Mouse (Mus musculus): ENCODE results near the gene Slc5a4b.
"Not testable (repeated sequence)": the region's sequence is repeated elsewhere in the genome, so short reads cannot be mapped to it uniquely, and the experiment has no call there.

Gene Slc5a4b

DNA sequence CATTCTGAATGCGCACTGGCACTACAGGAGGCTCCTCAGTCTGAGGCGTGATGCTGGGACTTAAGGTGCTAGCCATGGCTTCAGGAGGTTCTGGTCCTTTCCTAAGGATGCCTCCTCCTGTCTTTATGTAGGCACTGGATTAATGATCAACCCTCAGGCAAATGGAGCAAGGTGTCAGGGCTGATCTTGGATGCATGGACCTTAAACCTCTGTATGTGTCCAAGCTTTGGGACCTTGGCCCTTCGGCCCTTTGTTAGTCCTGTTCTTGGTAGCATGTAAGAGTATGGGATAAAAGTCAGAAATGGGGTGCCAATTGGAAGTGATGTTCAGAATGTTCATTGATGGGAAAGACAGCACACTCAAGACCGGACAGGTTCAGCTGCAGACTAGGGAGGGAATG lies at the start of gene Slc5a4b:
TSS of gene Slc5a4b (minus strand) at position 101 of the 400 bp plus-strand sequence.
- DNase-seq (ENCODE audit: low read depth, low spot score) = no peak

DNA sequence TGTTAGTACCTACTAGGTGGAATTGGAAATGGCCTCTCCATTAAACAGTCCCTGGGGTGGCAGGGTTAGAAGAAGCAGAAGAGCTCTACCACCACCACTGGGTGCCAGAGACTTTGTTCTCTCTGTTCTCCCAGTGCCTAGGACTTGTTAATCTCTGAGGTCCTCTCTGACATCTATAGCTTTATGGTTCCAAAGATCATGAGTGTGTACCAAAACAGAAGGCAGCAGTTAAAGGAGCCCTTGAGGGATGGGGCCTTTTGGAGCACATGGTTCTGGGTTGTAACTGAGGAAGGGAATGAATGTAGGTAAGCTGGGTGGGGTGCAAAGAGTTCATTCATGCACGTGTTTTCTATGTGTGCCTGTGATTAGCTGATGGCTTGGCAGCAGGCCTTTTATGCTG lies 47.2 kb upstream of the Slc5a4b start:
- no peak for DNase-seq (ENCODE audit: low read depth, low spot score)

DNA sequence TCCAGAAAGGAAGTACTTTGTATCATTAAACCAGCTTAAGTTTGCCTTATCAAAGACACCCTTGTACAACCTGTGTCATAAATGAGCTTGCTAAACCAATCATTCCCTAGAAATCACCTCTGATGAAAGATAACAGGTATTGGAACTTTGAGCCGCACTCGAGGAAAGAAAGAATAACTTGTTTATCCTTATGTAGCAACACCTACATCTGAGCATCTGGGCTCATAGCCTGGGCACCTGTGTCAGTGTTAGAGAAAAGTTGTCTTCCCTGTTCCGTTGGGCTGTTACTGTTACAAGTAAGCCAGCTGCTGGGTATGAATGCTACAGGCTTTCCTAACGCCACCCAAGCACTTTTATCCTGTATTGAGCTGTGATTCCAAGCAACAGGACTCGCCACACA lies 46.8 kb upstream of the Slc5a4b start:
- DNase-seq (ENCODE audit: low read depth, low spot score) = no peak

DNA sequence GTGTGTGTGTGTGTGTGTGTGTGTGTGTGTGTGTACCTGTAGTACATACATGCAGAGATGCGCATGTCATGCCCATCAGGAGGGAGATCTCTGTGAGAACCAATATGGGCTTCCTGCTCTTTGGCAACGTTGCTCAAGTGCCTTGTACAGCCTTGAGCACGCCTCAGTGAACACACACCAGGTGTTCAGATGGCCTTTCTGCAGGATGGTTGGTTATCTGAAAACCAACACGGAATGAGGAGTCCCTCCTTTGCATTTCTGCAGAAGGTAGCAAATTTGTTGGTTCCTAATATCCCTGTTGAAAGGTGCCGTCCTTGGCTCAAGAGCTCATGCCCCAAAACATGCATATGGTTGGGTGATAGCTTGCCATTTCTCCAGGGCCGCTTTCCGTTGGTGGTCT lies 45.1 kb upstream of the Slc5a4b start:
- DNase-seq (ENCODE audit: low read depth, low spot score) = no peak

DNA sequence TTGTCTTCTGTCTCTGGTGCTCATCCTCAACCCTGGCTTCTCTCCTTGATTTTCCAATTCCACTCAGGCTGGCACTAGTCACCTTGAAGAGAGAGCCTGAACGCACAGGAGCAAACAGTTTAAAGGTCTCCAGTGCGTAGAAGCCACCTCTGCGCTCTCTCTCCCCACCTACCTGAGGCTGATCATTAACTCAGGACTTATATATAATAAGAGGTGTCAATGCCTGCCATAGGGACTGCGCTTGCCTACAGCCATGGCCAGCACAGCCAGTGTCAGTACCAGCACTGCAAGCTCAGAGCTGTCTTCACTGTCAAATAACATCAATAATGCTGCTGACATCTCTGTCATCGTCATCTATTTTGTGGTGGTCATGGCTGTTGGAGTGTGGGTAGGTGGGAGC lies 36.5 kb upstream of the Slc5a4b start, which contains the start of gene Slc5a4a:
TSS of gene Slc5a4a (plus strand) at position 174 of the 400 bp plus-strand sequence.
- DNase-seq (ENCODE audit: low read depth, low spot score) = no peak

DNA sequence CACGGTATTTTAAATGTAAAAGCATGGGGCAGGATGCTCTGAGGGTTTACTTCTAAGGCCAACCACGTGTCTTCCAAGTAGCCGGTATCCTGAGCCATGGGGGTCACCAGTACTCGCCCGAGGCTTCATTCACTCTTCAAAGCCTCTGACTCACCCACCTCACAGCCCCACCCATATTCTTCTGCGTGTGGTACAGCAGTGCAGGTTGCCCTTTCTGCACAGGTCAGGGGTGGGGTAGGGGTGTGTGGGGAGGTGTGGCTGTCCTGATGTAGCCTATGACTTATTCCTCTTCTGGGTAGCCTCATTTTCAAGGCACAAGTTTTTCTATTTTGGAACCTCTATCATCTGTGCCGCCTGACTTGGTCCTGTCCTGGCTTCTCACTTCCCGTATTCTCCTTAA lies 36.1 kb upstream of the Slc5a4b start:
- no peak for DNase-seq (ENCODE audit: low read depth, low spot score)

DNA sequence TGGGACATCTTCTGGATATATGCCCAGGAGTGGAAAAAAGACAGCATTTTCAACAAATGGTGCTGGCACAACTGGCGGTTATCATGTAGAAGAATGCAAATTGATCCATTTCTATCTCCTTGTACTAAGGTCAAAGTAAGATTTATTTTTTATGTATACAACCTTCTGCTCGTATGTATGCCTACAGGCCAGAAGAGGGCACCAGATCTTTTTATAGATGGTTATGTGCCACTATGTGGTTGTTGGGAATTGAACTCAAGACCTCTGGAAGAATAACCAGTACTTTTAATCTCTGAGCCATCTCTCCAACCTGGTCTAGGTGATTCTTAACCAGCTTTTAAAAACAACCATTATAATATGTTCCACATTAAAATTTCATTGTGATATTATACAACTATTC lies 25.6 kb upstream of the Slc5a4b start:
- DNase-seq (ENCODE audit: low read depth, low spot score) = no peak

DNA sequence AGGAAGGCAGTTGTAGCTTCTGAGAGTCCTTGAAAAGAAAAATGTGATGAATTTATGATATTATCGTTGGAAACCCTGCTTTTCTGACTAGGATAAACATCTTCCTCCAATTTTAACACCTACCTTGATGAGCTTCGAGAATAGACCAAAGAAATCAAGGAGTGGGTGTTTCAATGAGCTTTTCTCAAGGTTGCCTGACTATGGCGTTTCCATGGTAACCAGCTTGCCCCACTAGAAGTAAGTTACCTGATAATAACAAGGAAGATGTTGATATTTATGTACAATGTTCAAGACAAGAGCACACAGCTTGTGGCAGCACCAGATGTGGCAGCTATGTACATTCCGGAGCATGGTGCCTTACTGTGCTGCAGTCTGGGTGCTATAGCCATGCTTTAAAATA lies 21.7 kb upstream of the Slc5a4b start:
- no peak for DNase-seq (ENCODE audit: low read depth, low spot score)

DNA sequence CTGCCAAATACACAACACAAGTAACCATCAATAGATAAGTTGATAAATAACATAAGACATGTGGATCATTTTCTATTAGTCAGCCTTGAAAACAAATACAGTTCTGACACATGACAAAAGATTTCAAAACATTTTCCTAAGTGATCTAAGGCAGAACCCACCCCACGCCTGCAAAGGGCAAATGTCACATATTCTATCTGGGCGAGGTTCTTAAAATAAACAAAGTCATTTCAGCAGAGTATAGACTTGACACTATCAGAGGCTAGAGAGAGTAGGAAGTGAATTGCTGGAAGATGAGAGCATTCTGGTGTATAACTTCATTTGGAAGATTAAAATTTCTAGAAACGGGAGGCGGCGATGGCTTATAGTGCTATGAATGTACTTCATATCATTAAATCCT lies 10.7 kb upstream of the Slc5a4b start:
- no peak for DNase-seq (ENCODE audit: low read depth, low spot score)

DNA sequence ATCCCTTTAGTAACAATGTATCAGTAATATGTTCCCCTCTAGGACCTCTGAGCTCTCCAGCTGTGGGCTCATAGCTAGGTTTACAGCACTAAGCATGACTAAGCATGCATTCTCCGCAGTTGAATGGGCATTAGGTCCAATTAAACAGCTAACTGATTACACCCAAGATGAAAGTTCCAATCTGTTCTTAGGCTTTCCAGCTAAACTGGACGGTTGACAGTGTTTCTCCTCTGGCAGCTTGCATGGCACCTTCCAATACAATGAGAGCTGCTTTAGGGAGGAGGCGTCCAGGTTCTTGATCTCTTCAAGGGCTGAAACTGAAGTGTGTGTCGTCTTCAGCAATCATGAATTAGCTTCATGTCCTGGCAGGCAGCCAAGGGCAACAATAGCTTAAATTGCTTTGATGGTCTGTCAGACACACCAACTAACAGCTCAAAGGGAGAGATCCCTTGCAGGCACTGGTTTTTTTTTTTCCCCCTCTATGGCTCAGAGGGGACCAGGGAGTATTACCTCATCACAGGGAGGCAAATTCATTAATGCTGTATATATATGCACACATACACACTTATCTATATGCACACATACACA lies 9.5 kb upstream of the Slc5a4b start:
- DNase-seq (ENCODE audit: low read depth, low spot score) = no peak

DNA sequence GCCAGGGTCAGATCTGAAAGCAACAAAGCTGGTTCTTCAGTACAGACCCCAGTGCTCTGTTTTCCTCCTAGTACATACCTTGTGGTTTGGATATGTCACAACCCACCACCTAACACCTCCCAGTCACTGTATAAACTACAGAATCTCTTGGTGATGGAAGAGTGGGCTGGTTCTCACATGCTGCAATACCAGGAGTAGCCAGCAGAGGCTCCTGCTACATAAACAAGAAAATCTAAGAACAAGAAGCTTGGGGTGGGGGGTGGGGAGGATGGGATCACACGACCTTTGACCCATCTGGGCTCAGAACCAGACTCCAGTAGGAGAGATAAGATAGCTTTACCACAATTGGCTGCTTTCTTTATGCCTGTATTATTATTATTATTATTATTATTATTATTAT lies 8.0 kb upstream of the Slc5a4b start:
- peak; percentile 11 for DNase-seq (ENCODE audit: low read depth, low spot score)

DNA sequence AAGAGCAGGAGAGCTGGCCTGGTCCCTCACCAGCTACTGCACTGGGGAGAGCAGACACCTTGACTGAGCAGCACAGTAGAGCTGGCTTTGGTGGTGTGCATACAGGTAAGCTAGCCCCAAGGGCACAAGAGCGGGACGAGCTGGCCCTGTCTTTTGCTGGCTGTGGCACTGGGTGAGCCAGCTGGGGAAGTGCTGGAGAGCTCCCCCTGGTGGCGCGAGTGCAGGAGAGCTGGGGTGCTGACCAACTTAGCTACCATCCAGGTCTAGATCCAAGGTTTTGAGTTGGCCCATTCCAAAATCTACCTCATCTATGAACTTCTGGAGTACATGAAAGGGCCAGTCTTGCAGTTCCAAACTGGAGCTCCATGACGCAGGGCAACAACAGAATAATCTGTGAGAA lies 7.2 kb upstream of the Slc5a4b start:
- DNase-seq (ENCODE audit: low read depth, low spot score) = peak; percentile 16

DNA sequence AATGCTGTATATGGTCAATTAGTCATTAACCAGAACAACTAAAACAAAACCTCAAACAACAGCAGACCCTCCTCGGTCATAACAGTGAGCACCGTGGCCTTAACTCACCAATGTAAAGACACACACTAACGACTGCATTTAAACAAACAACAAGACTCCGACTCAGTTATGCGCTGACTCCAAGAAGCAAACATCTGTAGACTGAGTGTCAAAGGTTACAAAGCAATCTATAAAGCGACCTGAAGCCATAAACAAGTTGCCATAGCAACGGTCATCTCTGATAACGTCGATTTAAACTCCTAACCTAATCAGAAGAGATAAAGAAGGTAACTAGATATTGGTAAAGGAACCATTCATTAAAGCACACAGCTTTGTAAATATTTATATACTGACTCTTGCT lies 13.4 kb downstream of the Slc5a4b start:
- no peak for DNase-seq (ENCODE audit: low read depth, low spot score)

DNA sequence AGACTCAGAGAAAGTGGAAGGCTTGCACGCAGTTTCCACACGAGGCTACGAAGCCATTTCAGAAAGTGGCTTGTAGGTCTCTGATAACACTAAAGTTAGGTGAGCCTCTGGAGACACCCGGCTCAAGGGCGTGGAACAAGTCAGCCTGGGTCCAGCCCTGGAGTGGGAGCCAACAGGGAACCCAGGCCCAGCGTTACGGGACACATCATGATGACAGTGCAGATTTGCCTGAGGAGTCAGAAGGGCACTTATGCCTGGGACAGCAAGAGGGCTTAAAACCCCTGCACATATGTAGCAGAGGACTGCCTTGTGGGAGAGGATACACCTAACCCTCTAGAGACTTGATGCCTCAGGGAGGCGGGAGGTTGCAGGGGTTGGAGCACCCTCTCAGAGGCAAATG lies 14.2 kb downstream of the Slc5a4b start:
- no peak for DNase-seq (ENCODE audit: low read depth, low spot score)

DNA sequence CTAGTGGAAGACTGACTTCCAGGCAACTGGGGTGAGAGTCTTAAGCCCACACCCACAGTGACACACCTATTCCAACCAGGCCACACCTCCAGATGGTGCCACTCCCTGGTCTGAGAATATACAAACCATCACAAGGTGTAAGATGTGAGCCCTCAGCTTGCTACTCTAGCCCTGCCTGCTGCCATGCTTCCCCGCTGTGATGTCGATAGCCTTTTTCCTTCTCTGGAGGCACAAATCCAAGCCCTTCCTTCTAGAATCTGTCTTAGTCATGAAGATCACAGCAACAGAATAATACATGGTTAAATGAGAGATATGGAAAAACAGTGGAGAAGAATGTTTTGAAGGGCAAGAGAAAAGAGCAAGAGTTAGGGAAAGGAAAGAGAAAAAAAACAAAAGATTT lies 33.8 kb downstream of the Slc5a4b start:
- not testable (repeated sequence) for DNase-seq (ENCODE audit: low read depth, low spot score)

DNA sequence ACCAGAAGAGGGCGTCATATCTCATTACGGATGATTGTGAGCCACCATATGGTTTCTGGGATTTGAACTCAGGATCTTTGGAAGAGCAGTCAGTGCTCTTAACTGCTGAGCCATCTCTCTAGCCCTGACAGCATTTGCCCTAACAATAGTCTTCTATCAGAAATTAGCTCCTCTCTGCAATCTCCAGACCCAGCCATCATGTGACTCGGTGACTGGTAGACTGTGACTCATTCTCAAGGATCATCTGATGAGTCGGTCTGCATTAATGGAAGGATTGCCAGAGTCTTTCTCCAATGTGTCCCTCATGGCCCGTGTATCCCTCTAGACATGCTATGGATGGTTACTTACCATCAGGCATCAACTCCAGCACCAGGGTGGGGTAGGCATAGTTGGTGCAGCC lies 38.7 kb downstream of the Slc5a4b start:
- DNase-seq (ENCODE audit: low read depth, low spot score) = not testable (repeated sequence)

DNA sequence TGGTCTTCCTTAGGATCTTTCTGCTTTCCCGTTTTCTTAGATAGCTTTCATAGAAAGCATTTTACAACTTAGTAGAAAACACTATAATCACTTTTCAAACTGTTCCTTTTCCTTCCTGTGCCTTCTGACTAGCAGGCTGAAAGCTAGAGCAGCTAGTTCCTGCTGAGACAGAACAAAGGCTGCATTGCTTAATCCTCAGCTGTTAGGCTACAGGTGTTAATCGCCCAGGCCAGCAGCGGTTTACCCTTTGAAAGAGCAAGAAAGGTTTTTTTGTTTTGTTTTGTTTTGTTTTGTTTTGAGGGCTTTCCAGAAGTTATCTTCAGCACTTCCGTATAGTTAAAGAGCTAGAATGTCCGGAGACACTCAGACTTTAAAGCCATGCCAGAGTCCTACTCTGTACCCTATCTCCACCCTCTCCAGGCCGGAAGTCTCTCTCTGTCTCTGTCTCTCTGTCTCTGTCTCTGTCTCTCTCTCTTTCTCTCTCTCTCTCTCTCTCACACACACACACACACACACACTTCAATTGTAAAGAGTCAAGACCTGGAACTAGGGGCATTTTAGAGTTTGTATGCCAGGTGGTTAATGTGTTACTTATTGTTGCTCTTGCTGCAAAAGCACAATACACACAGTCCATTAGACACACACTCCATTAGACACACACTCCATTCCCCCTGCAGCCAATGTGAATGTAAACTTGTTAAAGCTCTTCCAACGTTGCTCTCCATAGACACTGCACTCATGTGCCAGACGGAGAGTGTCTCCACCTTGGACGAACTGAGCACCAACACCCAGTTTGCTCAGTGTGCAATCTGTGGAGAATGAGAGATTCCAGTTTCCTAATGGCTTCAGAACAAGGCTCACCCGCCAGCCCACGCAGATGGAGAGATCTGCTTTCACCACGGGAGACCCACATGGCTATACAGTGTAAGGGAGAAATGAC lies 42.8 kb downstream of the Slc5a4b start:
- no peak for DNase-seq (ENCODE audit: low read depth, low spot score)

DNA sequence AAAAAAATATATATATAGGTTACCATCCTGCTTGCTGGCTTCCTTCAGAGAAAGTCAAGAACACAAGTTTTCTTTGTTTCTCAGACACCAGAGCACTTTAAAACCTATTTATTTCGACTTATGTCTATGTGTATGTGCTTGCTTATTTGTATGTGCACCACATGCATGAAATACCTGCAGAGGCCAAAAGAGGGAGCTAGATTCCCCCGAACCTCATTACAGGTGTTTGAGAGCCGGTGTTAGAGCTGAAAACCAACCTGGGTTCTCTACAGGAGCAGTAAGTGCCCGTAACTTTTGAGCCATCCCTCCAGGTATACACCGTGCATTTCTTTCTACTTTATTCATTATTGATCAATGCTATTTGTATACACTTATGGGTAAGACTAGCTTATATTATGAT lies 48.3 kb downstream of the Slc5a4b start:
- no peak for DNase-seq (ENCODE audit: low read depth, low spot score)

DNA sequence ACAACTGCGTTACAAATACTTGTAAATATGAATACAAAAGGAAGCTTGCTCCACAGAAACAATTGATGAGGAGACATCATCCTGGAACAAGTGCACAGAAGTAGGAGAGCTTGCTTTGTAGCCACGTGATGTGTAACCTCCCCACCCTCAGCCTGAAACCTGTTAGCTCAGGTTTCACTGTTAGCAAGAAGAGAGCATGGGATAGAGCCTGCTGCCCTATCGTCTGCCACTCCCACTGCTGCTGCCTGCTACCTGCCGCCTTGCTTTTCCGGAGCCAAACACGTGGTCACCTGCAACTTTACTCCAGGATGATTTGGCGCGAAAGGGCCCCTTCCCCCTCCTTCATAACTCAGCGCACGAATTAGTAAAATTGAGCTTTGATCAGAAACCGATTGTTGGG lies 58.9 kb downstream of the Slc5a4b start:
- no peak for DNase-seq (ENCODE audit: low read depth, low spot score)

DNA sequence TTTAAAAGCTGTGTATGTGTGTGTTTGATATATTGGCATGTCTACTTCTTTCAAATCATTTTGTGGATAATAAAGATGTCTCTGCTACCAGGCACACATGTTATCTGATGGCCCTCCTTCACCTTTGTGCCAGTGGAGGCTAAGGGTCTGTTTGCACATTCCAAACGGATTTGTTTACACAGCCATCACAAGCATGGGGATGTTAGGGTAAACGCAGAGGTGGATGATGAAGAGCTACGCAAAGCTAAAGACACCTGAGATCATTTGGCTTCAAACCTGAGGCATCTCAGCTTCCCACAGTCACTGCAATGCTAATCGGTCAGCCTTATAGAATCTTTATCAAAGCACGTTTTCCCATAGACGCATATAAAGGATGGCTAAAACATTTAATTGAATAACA lies 61.8 kb downstream of the Slc5a4b start:
- no peak for DNase-seq (ENCODE audit: low read depth, low spot score)

DNA sequence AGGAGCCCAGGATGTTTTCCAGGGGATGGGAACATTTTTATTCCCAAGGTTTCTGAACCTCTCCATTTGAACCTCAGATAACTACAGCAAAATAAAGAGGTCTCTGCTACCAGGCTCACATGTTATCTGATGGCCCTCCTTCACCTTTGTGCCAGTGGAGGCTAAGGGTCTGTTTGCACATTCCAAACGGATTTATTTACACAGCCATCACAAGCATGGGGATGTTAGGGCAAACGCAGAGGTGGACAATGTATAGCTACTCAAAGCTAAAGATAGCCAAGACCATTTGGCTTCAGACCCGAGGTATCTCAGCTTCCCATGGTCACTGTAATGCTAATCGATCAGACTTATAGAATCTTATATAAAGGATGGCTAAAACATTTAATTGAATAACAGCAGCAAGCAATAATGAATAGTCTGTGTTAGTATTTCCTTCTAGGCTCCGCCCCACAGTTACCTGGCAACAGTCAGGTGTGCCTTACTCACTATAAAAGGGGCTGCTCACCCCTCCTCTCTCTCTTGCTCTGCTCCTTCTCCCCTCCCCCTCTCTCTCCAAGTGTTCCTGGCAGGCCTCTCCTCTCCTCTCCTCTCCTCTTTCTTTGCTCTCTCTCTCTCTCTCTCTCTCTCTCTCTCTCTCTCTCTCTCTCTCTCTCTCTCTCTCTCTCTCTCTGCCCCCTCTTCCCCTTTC lies 63.4 kb downstream of the Slc5a4b start:
- DNase-seq (ENCODE audit: low read depth, low spot score) = no peak

DNA sequence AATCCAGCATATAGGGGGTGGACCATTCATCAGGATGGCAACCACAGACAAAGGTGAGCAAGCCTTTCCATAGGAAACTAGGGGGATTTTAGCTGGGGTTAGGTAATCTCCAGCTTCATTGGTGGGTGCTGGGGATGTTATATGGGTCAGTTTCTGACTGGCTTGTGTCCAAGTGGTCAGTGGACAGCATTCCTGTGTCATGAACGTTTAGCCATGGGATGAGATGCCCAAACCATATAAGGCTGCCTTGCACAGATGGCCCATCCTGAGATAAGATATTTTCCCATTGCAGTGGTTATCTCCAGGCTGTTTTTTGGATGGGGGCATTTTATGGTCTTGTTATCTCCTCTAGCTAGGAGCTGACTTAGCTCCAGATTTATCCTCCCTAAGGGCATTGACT lies 64.0 kb downstream of the Slc5a4b start:
- no peak for DNase-seq (ENCODE audit: low read depth, low spot score)

DNA sequence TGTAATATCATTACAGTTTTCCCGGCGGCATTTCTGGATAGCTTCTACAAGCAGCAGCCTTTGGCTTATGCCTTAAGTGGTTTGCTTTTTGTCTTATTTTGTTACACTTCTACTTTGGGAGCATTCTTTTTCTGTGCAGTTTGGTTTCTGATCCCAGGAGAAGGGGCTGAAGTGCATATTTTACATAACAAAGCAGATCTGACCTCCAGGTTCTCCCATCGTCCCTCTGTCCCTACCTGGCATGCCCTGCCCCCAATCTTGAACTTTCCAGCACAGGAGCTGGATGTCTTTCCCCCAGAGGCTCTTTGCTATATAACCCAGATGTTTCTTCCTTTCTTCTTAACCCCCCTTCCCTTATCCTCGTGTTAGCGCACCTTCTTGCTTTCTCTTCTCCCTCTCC lies 65.4 kb downstream of the Slc5a4b start:
- no peak for DNase-seq (ENCODE audit: low read depth, low spot score)
